Mouse (Mus musculus) forebrain, embryonic 15.5 days (tissue): ENCODE data around the gene 1700001P01Rik. TPM values are rescaled to one million over a fixed set of nuclear protein-coding genes. Genes with fewer than 3 reads are reported as not detected.

Source experiments
- ATAC-seq: fragments of 200-750 bp; cut with Nextera tagmentation; replicated peaks from 2 replicates; pipeline ENCODE4 v1.8.0; 2017; ENCODE audit warnings: mild to moderate bottlenecking, moderate TSS enrichment, moderate library complexity
- H3K27ac ChIP-seq: fragments of 300-500 bp; sonication (generic); replicated peaks from 2 replicates; pipeline ENCODE4 v1.5.1; 2015; ENCODE audit warnings: mild to moderate bottlenecking, inconsistent platforms
- H3K27me3 ChIP-seq: fragments of 300-500 bp; sonication (generic); 2 replicates; pipeline ENCODE4 v1.6.1; 2015; ENCODE audit warnings: inconsistent platforms
- H3K36me3 ChIP-seq: fragments of 300-500 bp; sonication (generic); 2 replicates; pipeline ENCODE4 v1.6.1; 2015; ENCODE audit warnings: mild to moderate bottlenecking, inconsistent platforms
- H3K4me1 ChIP-seq: fragments of 300-500 bp; sonication (generic); 2 replicates; pipeline ENCODE4 v1.6.1; 2015; ENCODE audit warnings: inconsistent platforms
- H3K4me2 ChIP-seq: fragments of 300-500 bp; sonication (generic); replicated peaks from 2 replicates; pipeline ENCODE4 v1.6.1; 2015; ENCODE audit warnings: mild to moderate bottlenecking, inconsistent platforms
- H3K4me3 ChIP-seq: fragments of 300-500 bp; sonication (generic); 2 replicates; pipeline ENCODE4 v1.5.1; 2015; ENCODE audit warnings: mild to moderate bottlenecking, inconsistent platforms
- H3K9ac ChIP-seq: fragments of 300-500 bp; sonication (generic); replicated peaks from 2 replicates; pipeline ENCODE4 v1.6.1; 2015; ENCODE audit warnings: mild to moderate bottlenecking, inconsistent platforms
- H3K9me3 ChIP-seq: fragments of 300-500 bp; sonication (generic); 2 replicates; pipeline ENCODE4 v1.6.1; 2016; ENCODE audit warnings: inconsistent platforms
- WGBS: fragments of 180-500 bp; shearing (Covaris S2); methylation state at CpG from one replicate; pipeline ENCODE4 v1.1.7; 2015; ENCODE audit warnings: mixed read lengths; 5-methylcytosine and 5-hydroxymethylcytosine counted together
- polyA plus RNA-seq: library from polyadenylated mRNA; unstranded; fragments of >200 nt; fragmentation: Nextera tagmentation; extraction: Ambion mirVana; gene quantifications from 2 replicates; pipeline ENCODE4 v1.2.1, GENCODE M21; 2015

1700001P01Rik gene
- polyA plus RNA-seq, 1 experiment from 2014 or later, result 0.39 TPM

DNA sequence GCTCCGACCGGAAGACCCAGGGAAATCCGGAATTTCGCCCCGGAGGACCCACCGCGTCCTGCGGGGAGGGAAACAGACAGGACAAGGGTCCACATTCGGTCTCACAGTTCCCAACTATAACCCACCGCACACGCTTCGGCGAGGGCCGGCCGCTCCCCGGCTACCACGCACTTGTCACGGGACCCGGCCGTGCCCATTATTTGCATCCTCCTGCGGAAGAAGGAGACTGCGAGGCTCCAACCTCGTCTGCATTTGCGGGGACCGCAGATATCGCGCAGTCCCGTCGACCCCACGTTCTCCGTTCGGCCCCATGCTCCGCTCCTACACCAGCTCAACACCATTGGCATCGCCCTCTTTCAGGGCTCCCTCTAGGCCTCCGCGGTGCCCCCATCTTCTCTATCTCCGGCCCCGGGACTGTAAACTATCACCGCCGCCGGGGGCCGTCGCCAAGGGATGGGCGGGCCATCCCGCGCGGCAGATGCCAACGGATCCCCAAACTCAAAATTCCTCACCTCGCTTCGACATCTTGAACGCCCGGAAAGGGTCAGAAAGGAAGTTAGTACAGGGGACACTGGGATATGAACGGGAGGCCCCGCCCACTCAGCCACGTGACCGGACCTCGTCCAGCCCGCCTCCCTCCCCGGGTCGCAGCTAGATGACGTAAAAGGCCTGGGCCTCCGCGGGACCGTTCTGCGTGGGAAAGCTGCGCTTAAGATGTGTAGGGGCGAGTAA lies 6.3 kb upstream of the 1700001P01Rik start, which contains the start of gene Rpl23:
Gene Rpl23, minus strand, starts transcription at position 606 of the 732 bp plus-strand sequence.
- Histone ChIP-seq H3K27me3 (no peaks in the 10 kb centered on the region), H3K4me3 (peak within 1 kb of the TSS; percentile 87), H3K4me2 (peak within 1 kb of the TSS; percentile 68), H3K36me3 (peaks cover 35% of the 10 kb centered on the region), H3K9ac (peak within 1 kb of the TSS; percentile 96), H3K27ac (peak within 1 kb of the TSS; percentile 91), H3K9me3 (no peaks in the 10 kb centered on the region), H3K4me1 (peaks cover 30% of the 10 kb centered on the region)
- WGBS, result under 1% methylated on average over 67 of the region's 67 CpGs
- ATAC-seq, result peak; percentile 95

DNA sequence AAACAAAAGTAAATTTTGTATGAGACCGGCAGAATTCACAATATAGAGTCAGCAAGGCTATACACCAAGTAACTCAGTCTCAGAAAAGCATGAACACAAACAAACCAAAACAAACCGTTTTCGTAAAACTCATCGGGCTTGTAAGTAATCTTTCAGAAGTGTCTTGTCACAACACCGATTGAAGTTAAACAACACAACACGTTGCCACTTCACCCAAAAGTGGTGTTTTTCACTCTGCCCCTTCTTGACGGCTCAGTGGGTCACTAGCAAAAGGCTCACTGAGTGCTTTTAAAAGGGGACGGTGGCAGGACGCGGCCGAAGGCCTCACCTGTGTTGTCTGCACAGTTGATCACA lies 5.7 kb upstream of the 1700001P01Rik start:
- WGBS, result 2% methylated on average over 11 of the region's 11 CpGs
- Histone ChIP-seq H3K4me2 (peak overlapping the region; percentile 68), H3K27ac (peak overlapping the region; percentile 91), H3K4me1 (peaks cover 30% of the 10 kb centered on the region), H3K27me3 (no peaks in the 10 kb centered on the region), H3K9ac (peak overlapping the region; percentile 96), H3K4me3 (peak overlapping the region; percentile 87), H3K9me3 (no peaks in the 10 kb centered on the region), H3K36me3 (peaks cover 41% of the 10 kb centered on the region)
- no peak for ATAC-seq

DNA sequence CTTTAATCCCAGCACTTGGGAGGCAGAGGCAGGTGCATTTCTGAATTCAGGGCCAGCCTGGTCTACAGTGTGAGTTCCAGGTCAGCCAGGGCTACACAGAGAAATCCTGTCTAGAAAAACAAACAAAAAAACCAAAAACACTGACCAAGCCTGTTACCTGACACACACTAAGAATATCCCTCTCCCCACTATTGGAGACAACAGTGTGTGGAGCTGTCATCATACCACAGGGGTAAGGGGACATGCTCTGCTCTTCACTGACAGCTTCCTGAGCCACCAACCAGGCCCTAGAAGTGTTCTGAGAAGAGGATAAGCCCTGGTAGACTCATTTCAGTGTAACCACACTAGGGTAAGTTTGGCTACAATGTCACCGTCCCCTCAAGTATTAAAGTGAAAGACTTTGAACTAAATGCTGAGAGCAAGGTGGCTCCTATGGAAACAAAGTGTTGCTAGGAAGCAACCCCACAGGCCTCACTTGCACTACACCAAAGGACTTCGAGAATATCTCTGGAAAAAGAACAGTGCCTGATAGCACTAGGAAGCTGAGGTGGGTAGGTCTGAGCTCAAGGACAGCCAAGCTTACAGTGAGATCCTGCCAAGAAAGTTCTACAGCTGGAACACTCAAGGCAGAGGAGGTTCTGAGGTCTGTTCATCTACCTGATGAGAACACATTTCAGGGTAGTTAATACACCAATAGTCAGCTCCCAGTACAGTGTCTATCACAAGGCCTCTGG lies 4.4 kb upstream of the 1700001P01Rik start:
- Histone ChIP-seq H3K4me3 (peak overlapping the region; percentile 87; the same call in 1 of the 2 replicates), H3K27ac (no peak overlapping the region), H3K9ac (peak overlapping the region; percentile 96; the same call in 1 of the 2 replicates), H3K36me3 (peaks cover 52% of the 10 kb centered on the region), H3K4me2 (peak overlapping the region; percentile 68), H3K27me3 (no peaks in the 10 kb centered on the region), H3K4me1 (peaks cover 30% of the 10 kb centered on the region), H3K9me3 (no peaks in the 10 kb centered on the region)
- ATAC-seq, result no peak
- 86% methylated on average over 2 of the region's 2 CpGs for WGBS

DNA sequence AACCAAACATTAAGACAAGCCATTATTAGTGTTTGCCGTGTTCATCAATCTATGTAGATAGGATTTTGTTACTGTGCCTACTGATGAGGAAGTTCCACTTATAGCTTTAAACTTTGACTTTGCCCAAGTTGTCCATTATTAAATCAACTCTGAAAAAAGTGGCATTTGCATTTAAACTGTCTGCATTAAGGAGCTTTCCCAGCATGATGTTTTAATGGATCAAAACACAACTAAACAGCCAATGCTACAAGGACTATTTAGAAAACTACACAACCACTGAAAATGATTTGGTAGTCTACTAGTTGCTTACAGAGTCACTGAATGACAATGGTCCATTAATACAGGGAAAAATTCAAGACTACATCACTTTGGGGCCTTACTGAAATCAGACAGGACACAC lies 3.2 kb upstream of the 1700001P01Rik start:
- Histone ChIP-seq H3K9me3 (no peaks in the 10 kb centered on the region), H3K4me3 (no peak overlapping the region), H3K27ac (no peak overlapping the region), H3K9ac (no peak overlapping the region), H3K4me1 (peaks cover 30% of the 10 kb centered on the region), H3K4me2 (no peak overlapping the region), H3K27me3 (no peaks in the 10 kb centered on the region), H3K36me3 (peaks cover 52% of the 10 kb centered on the region)
- ATAC-seq, result no peak
- 90% methylated on average over 1 of the region's 1 CpGs for WGBS

DNA sequence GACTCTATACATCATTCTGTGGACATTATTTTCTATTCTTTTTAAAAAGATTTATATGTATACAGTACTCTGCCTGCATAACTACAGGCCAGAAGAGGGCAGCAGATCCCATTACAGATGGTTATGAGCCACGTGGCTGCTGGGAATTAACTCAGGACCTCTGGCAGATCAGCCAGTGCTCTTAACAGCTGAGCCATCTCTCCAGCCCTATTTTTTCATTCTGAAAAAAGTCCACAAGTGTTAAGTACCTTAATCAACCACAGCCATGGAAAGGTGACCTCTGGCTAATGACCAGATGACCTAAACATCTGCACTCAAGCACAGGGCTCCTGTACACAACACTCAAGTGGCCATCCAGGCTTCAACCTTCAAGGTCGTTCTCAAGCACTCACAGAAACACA lies 1.4 kb upstream of the 1700001P01Rik start:
- Histone ChIP-seq H3K27ac (no peak overlapping the region), H3K9ac (no peak overlapping the region), H3K4me3 (no peak overlapping the region), H3K27me3 (no peaks in the 10 kb centered on the region), H3K9me3 (no peaks in the 10 kb centered on the region), H3K4me1 (peaks cover 23% of the 10 kb centered on the region), H3K4me2 (no peak overlapping the region), H3K36me3 (peaks cover 52% of the 10 kb centered on the region)
- WGBS, result 50% methylated on average over 2 of the region's 2 CpGs
- ATAC-seq, result no peak

DNA sequence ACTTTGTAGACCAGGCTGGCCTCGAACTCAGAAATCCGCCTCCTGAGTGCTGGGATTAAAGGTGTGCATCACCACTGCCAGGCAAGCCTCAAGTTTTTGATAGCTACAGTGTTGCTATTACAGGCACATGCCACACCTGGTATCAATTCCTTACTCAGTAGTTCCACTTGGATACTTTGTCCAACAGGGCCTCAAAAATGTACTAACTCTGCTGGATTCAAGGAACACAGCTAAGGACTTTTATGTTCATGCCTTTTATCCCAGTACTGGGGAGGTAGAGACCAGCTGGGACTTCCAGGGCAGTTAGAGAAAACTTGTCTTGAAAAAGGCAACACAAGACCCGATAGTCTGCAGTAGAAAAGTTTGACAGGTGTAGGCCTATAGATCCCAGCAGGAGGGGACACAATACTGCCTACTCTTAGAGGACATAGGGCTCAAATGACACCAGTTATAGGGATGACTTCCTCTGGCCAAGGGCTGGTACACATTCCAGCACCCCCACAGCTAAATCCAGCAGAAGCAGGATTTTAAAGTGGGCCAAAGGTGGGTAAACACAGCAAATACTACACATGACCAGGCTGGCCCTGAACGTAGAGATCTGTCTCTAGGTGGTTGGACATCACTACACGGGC lies 895 bp upstream of the 1700001P01Rik start:
- 60% methylated on average over 5 of the region's 5 CpGs for WGBS
- H3K27ac ChIP-seq, result no peak overlapping the region
- H3K4me1 ChIP-seq, result peaks cover 23% of the 10 kb centered on the region
- H3K4me2 ChIP-seq, result no peak overlapping the region
- no peaks in the 10 kb centered on the region for H3K9me3 ChIP-seq
- no peaks in the 10 kb centered on the region for H3K27me3 ChIP-seq
- no peak for ATAC-seq
- H3K9ac ChIP-seq, result no peak overlapping the region
- peaks cover 52% of the 10 kb centered on the region for H3K36me3 ChIP-seq
- H3K4me3 ChIP-seq, result no peak overlapping the region

DNA sequence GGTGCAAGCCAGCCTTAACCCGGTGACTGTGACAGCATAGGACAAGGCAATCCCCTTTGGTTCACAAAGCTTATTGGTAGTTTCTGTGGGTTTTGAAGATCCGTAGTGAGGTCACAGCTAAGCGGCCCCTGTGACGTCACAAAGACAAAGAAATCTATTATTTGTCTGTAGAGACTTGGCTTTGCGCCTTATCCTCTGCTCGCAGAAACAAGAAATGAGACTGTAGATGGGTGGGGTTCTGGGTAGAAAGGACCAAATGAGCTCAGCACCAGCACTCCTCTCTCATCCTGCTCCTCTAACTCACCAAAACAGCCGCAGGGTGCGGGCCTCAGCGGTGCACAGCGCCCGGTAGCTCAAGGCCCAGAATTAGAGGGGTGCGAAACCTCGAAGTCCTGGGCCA lies 532 bp downstream of the 1700001P01Rik start:
- Histone ChIP-seq H3K4me2 (no peak overlapping the region), H3K9ac (no peak overlapping the region), H3K27ac (no peak overlapping the region), H3K27me3 (no peaks in the 10 kb centered on the region), H3K4me3 (no peak overlapping the region), H3K4me1 (peaks cover 11% of the 10 kb centered on the region), H3K9me3 (no peaks in the 10 kb centered on the region), H3K36me3 (peaks cover 46% of the 10 kb centered on the region)
- WGBS, result 75% methylated on average over 13 of the region's 13 CpGs
- no peak for ATAC-seq

DNA sequence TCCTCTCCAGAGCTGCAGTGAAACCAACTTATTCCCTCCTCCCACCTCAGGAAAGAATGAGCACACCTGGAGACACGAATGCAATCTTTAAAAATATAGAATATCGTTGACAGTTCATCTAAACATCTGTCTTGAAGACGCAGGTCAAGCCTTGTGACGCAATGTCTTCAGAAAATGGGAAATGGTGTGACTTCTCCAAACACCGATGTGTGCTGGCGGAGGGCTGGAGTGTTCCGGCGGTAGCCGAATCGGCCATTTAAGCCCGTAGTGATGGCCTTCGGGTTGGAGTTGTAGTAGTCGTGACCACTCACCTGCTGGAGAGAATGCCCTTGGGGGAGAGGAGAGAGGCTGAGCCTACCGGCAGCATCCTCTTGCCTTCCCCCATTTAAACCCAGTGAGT lies 4.3 kb downstream of the 1700001P01Rik start:
- WGBS, result 82% methylated on average over 14 of the region's 14 CpGs
- Histone ChIP-seq H3K4me1 (peaks cover 5% of the 10 kb centered on the region), H3K9ac (no peak overlapping the region), H3K9me3 (no peaks in the 10 kb centered on the region), H3K36me3 (peaks cover 11% of the 10 kb centered on the region), H3K27me3 (no peaks in the 10 kb centered on the region), H3K4me3 (no peak overlapping the region), H3K27ac (no peak overlapping the region), H3K4me2 (no peak overlapping the region)
- no peak for ATAC-seq

DNA sequence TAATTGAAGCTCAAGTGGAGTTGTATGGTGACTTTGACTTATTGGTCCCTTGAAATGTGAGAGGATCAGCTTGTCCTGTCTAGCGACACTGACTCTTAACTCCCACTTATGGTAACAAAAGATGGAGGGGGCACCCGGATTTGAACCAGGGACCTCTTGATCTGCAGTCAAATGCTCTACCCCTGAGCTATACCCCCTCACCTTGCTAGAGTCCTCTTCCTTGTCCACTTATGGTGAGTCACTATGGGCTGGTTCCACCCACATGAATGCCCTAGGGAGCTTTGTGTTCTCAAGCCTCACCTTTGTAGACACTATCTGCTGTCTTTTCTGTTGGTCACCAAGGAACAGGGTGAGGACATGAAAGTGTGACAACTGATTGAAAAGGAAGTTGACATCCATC lies 6.0 kb downstream of the 1700001P01Rik start:
- Histone ChIP-seq H3K27me3 (no peaks in the 10 kb centered on the region), H3K4me1 (peaks cover 18% of the 10 kb centered on the region), H3K4me3 (no peak overlapping the region), H3K36me3 (no peaks in the 10 kb centered on the region), H3K4me2 (no peak overlapping the region), H3K9me3 (no peaks in the 10 kb centered on the region), H3K27ac (no peak overlapping the region), H3K9ac (no peak overlapping the region)
- WGBS, result 36% methylated on average over 2 of the region's 2 CpGs
- ATAC-seq, result no peak

DNA sequence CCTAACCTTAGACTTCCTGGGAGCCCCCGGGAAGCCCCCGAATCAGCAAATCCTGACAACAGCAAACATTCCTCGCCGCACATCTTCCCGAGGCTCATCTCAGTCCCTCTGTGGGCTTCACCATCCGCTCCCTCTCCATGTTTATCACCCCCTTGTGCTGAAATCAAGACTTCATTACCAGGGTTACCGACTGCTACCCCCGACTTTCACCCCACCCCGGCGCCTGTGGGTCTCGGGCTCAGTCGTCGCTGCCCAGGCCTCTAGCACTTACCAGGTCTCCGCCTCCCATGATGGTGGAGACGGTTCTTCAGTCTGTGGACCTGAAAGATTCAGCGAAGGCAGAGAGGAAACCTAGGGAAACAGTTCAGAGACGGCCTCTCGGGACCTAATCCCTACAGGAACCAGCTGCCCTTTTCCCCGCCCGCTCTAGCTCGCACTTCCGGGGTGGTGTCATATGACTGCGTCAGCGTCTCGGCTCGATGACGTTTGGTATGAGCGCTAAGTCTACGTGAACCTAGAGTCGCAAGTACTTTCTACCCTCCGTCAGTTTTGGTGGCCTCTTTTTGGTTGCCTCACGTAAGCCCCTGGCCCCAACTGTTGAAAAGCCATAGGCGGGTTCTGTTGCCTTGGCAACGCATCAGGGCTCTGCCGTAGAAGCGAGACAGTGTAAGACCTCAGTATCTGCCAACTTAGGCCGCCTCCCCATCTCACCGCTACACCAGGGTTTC lies 9.4 kb downstream of the 1700001P01Rik start, which contains the start of gene Cwc25:
Gene Cwc25, minus strand, starts transcription at position 403 of the 728 bp plus-strand sequence.
- peak; percentile 97 for ATAC-seq
- Histone ChIP-seq H3K9me3 (no peaks in the 10 kb centered on the region), H3K4me3 (peak within 1 kb of the TSS; percentile 77), H3K27me3 (no peaks in the 10 kb centered on the region), H3K27ac (peak within 1 kb of the TSS; percentile 91), H3K36me3 (peaks cover 22% of the 10 kb centered on the region), H3K4me1 (peaks cover 26% of the 10 kb centered on the region), H3K9ac (peak within 1 kb of the TSS; percentile 93), H3K4me2 (peak within 1 kb of the TSS; percentile 84)
- WGBS, result 1% methylated on average over 38 of the region's 38 CpGs

DNA sequence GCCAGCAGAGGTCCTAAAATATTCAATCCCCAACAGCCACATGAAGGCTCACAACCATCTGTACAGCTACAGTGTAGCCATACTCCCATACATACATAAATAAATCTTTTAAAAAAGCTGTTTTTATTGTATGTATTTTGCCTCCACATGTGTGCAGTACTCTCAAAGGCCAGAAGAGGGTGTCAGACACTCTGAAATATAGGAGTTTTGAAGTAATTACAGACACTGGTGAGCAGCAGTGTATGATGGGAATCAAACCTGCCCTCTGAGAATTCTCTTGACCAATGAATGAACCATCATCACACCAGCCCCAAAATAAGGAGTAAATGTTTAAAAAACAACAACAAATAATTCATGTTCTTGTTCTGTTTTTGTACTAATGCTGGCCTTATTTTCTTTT lies 14.1 kb downstream of the 1700001P01Rik start:
- no peak for ATAC-seq
- H3K4me2 ChIP-seq, result no peak overlapping the region
- no peaks in the 10 kb centered on the region for H3K27me3 ChIP-seq
- H3K36me3 ChIP-seq, result peaks cover 44% of the 10 kb centered on the region
- no peak overlapping the region for H3K27ac ChIP-seq
- H3K4me1 ChIP-seq, result peaks cover 21% of the 10 kb centered on the region
- H3K9ac ChIP-seq, result no peak overlapping the region
- H3K4me3 ChIP-seq, result no peak overlapping the region
- no peaks in the 10 kb centered on the region for H3K9me3 ChIP-seq
